Mouse (Mus musculus) MEL (cell line): ENCODE results near the gene Sik3.

Experiments used
- CTCF ChIP-seq, 3 experiments: IDR thresholded peaks in 2 of 3; conservative IDR thresholded peaks in 1 of 3; 2 replicates each; pipeline ENCODE4 v1.5.1; 2011 to 2012; ENCODE audit warnings: low read length in 3 of 3, low read depth in 2 of 3, mild to moderate bottlenecking in 2 of 3, improper control_type of control experiment in 1 of 3, inconsistent platforms in 1 of 3, mixed read lengths in 1 of 3, moderate library complexity in 1 of 3; ENCODE audit not compliant: control insufficient read depth in 1 of 3, insufficient read depth in 1 of 3, poor library complexity in 1 of 3, severe bottlenecking in 1 of 3
- MAZ ChIP-seq: IDR thresholded peaks from 2 replicates; pipeline ENCODE4 v1.6.1; 2012; ENCODE audit warnings: low read depth, mild to moderate bottlenecking, inconsistent platforms, low read length, improper control_type of control experiment
- NRF1 ChIP-seq: IDR thresholded peaks from 2 replicates; pipeline ENCODE4 v1.6.1; 2014; ENCODE audit warnings: low read depth, mild to moderate bottlenecking, inconsistent platforms, low read length, improper control_type of control experiment, moderate library complexity; ENCODE audit not compliant: poor library complexity, insufficient read depth, severe bottlenecking
- TAL1 ChIP-seq: IDR thresholded peaks from 2 replicates; pipeline ENCODE4 v1.6.1; 2012; ENCODE audit warnings: mild to moderate bottlenecking, inconsistent platforms, low read length, moderate library complexity, mixed read lengths
- USF1 ChIP-seq: IDR thresholded peaks from 2 replicates; pipeline ENCODE4 v1.6.1; 2014; ENCODE audit warnings: low read depth, mild to moderate bottlenecking, inconsistent platforms, low read length, improper control_type of control experiment, moderate library complexity

- TF ChIP-seq NRF1: no peak
- TF ChIP-seq CTCF (IDR thresholded peaks at IDR 0.05 in 2 of 3, conservative IDR thresholded peaks at IDR 0.05 in 1 of 3; ENCODE audit: control insufficient read depth in 1 of 3, insufficient read depth in 1 of 3, low read depth in 2 of 3, low read length in 3 of 3, poor library complexity in 1 of 3, severe bottlenecking in 1 of 3): no peak
- TF ChIP-seq USF1: no peak
- no peak for TF ChIP-seq TAL1
- TF ChIP-seq MAZ: no peak
Measured at GRCm38 (mm10) chr9:46192642-46193041, 180.0 kb downstream of the Sik3 start.
